Mouse (Mus musculus): Measurements from ENCODE around the gene 1110017D15Rik.

- TF ChIP-seq CTCF (IDR thresholded peaks at IDR 0.05; ENCODE audit: low read depth), result no peak
- TF ChIP-seq EP300 (IDR thresholded peaks at IDR 0.05; ENCODE audit: low read depth), result no peak
Observed at GRCm38 (mm10) chr4:41480254-41480653, 36.9 kb downstream of the 1110017D15Rik start.
